Mouse (Mus musculus) C2C12 (cell line): ENCODE measurements at regions not wholly inside any gene's neighbourhood (a gene's known extent, or its start where the extent isn't known, plus 50 kb on each side); places are given as distances from the start of the nearest gene placed in this dataset.

Experiments
- CEBPB ChIP-seq: IDR thresholded peaks from one replicate; pipeline ENCODE4 v1.6.1; 2011; ENCODE audit warnings: low read depth, mild to moderate bottlenecking, control low read depth, moderate library complexity
- CTCF ChIP-seq: IDR thresholded peaks from one replicate; pipeline ENCODE4 v1.5.1; 2011; ENCODE audit not compliant: control insufficient read depth, insufficient read depth, insufficient read length
- FOSL1 ChIP-seq: IDR thresholded peaks from one replicate; pipeline ENCODE4 v1.8.0; 2011; ENCODE audit warnings: mild to moderate bottlenecking, low read length; ENCODE audit not compliant: poor library complexity, insufficient read depth, severe bottlenecking
- MAX ChIP-seq: IDR thresholded peaks from one replicate; pipeline ENCODE4 v1.6.1; 2011; ENCODE audit warnings: mild to moderate bottlenecking, control low read depth
- USF1 ChIP-seq: IDR thresholded peaks from one replicate; pipeline ENCODE4 v1.6.1; 2011; ENCODE audit warnings: low read depth, mild to moderate bottlenecking, control low read depth, moderate library complexity

GRCm38 (mm10) chr13:107097005-107097404 lies 75.1 kb upstream of the Kif2a start:
- TF ChIP-seq CTCF (no peak), MAX (no peak), USF1 (no peak), FOSL1 (no peak), CEBPB (no peak)
